Comparison of ENCODE assay signal across 7 mouse cellular contexts in the genomic region with DNA sequence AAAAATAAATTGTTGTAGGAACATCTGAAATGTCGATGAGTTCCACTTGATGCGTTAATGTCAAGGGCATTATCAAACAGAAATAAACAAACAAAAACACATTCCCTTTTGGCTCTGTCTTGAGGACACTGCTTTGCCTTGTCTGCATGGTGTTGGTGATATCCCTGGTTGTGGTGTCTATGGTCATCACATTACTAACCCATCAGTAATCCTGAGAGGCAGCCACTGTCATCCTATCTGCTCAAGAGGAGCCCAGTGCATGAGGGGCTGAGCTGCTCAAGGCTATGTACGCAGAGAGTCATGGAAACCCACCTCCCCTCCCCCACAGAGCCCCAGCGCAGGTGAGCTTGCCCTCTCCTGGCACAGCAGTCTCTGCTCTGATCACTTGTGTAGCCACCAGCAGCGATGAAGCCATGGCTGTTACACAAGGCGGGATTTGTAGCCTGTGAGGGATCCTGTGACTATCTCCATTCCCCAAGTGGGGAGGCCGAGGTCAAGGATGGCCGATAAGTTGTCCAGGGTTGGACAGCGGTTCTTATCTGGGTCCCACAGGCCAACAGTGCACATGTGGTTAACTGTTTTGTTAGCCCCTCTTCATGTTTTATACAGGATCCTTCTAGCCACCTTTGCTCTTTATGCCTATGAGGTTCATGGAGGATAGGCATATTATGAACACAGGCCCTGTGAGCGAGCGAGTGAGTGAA. TPM values are rescaled to one million over a fixed set of nuclear protein-coding genes. Genes with fewer than 3 reads are reported as not detected.
DNase-seq lines count a peak whose midpoint lies in the region; ATAC-seq and TF ChIP-seq lines count a peak whose summit lies in the region.

No protein-coding gene starts in this region.

- no peak for DNase-seq in lung, embryonic 14.5 days
- DNase-seq in lung, postnatal 4 days, result no peak
- DNase-seq in spleen, postnatal 36 days (ENCODE audit: low spot score in 2 of 2), result peak; percentile 66 to 84
- DNase-seq in MN1 (ENCODE audit: low spot score), result no peak

- no peak overlapping the region for H3K4me3 ChIP-seq in lung, embryonic 14.5 days (ENCODE audit: low read depth, low read length)
- H3K4me3 ChIP-seq in liver, embryonic 12.5 days, result peak overlapping the region; percentile 20

- WGBS in lung, embryonic 14.5 days, result 75% methylated on average over 11 of the region's 11 CpGs
- 30% methylated on average over 11 of the region's 11 CpGs for WGBS in liver, embryonic 12.5 days (ENCODE audit: insufficient replicate concordance)

- TF ChIP-seq CTCF in lung, embryonic 14.5 days (IDR thresholded peaks at IDR 0.05; ENCODE audit: low read depth), result no peak

- H3K4me1 ChIP-seq in lung, embryonic 14.5 days (ENCODE audit: insufficient read depth), result peaks cover 5% of the 10 kb centered on the region; the same call in 1 of the 2 replicates
- H3K4me1 ChIP-seq in liver, embryonic 12.5 days, result peaks cover 100% of the 10 kb centered on the region

- H3K9me3 ChIP-seq in lung, embryonic 14.5 days (ENCODE audit: low read depth, low read length), result no peaks in the 10 kb centered on the region
- H3K9me3 ChIP-seq in liver, embryonic 12.5 days (replicated peaks), result no peaks in the 10 kb centered on the region

- H3K4me2 ChIP-seq in lung, embryonic 14.5 days, result no peak overlapping the region
- peak overlapping the region; percentile 65 for H3K4me2 ChIP-seq in liver, embryonic 12.5 days

- H3K27me3 ChIP-seq in lung, embryonic 14.5 days (ENCODE audit: insufficient read depth, low read length), result no peaks in the 10 kb centered on the region
- H3K27me3 ChIP-seq in liver, embryonic 12.5 days (replicated peaks), result no peaks in the 10 kb centered on the region; the same call in 1 of the 2 replicates

- no peak overlapping the region; the same call in 1 of the 2 replicates for H3K27ac ChIP-seq in lung, embryonic 14.5 days (ENCODE audit: low read depth)
- H3K27ac ChIP-seq in liver, embryonic 12.5 days, result peak overlapping the region; percentile 93

- peak; percentile 42; the same call in 1 of the 2 replicates for ATAC-seq in lung, embryonic 14.5 days (ENCODE audit: insufficient read depth)
- peak; percentile 85 for ATAC-seq in erythroid progenitor cell, adult 5-6 weeks (replicated peaks; ENCODE audit: low FRiP score, poor library complexity, severe bottlenecking)
- ATAC-seq in liver, embryonic 12.5 days, result peak; percentile 93
- ATAC-seq in activated CD4-positive, CD25-positive, alpha-beta regulatory T cell, adult 4 months, result no peak

- H3K36me3 ChIP-seq in lung, embryonic 14.5 days (ENCODE audit: insufficient read depth), result no peaks in the 10 kb centered on the region
- no peaks in the 10 kb centered on the region for H3K36me3 ChIP-seq in liver, embryonic 12.5 days

- H3K9ac ChIP-seq in lung, embryonic 14.5 days, result no peak overlapping the region
- peak overlapping the region; percentile 64 for H3K9ac ChIP-seq in liver, embryonic 12.5 days

RNA-seq across cellular contexts. Expression of a gene that starts 30.3 kb away (rescaled TPM):
- 9.2 and 9.6 TPM in 2 replicates for polyA plus RNA-seq in lung, embryonic 14.5 days (2014; fragmentation: Nextera tagmentation; extraction: Ambion mirVana)
- total RNA-seq in erythroid progenitor cell, adult 5-6 weeks (2015; ENCODE audit: low replicate concordance), result 137 and 158 TPM in 2 replicates
- total RNA-seq in erythroid progenitor cell, adult 5-6 weeks (2017; ENCODE audit: low replicate concordance), result 64.9 and 79.8 TPM in 2 replicates
- polyA plus RNA-seq in liver, embryonic 12.5 days (2016; fragmentation: Nextera tagmentation; extraction: Ambion mirVana), result 13.6 and 14.2 TPM in 2 replicates
- 10 to 100 TPM; 11.4 to 12.1 TPM for polyA plus RNA-seq in activated CD4-positive, CD25-positive, alpha-beta regulatory T cell, adult 4 months (2017; shearing (Covaris generic))

Comparison
In these comparisons a context has a peak if more than half of its experiments do, and no peak if none do; other contexts are left out.
1. DNase-seq: peak in spleen, postnatal 36 days (2 of 2); none in lung, embryonic 14.5 days (single experiment), lung, postnatal 4 days (0 of 2) and MN1 (single experiment).